Mouse (Mus musculus) thymus, postnatal 36 days (tissue): ENCODE measurements around the gene Pqlc2.
A peak's percentile ranks its signal among the peaks of the same experiment; 100 is the strongest.

Experiments used
- DNase-seq, 2 experiments: peaks; one replicate each; pipeline ENCODE4 v3.0.0; 2022; ENCODE audit warnings: mixed read lengths in 2 of 2

Gene Pqlc2

GRCm38 (mm10) chr4:139310171-139310898 lies at the start of gene Pqlc2, which contains the start of gene Akr7a5:
Gene Pqlc2, minus strand, starts transcription at chr4:139310708.
Gene Akr7a5, plus strand, starts transcription at chr4:139310744.
- peak; percentile 97 to 99 for DNase-seq

DNA sequence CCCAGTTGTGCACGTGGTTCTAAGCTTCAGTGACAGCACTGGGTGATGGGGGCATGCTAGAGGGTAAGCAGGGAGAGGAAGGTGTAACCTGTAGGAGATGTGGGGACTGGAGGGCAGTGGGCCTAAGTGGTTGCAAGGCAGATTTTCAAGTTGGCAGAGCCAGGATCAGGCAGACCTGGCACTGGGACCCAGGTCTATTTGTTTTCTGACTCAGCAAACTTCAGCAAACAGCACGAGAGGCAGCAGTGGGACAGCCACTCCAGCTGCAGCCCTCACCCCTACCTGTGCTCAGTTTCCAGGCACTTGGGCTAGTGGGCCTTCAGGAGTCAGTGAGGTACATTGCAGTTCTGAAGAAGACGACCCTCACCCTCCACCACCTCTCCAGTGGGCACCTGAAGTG lies 46.7 kb upstream of the Pqlc2 start:
- DNase-seq = no peak

GRCm38 (mm10) chr4:139352832-139353231 lies 42.3 kb upstream of the Pqlc2 start:
- DNase-seq = no peak

DNA sequence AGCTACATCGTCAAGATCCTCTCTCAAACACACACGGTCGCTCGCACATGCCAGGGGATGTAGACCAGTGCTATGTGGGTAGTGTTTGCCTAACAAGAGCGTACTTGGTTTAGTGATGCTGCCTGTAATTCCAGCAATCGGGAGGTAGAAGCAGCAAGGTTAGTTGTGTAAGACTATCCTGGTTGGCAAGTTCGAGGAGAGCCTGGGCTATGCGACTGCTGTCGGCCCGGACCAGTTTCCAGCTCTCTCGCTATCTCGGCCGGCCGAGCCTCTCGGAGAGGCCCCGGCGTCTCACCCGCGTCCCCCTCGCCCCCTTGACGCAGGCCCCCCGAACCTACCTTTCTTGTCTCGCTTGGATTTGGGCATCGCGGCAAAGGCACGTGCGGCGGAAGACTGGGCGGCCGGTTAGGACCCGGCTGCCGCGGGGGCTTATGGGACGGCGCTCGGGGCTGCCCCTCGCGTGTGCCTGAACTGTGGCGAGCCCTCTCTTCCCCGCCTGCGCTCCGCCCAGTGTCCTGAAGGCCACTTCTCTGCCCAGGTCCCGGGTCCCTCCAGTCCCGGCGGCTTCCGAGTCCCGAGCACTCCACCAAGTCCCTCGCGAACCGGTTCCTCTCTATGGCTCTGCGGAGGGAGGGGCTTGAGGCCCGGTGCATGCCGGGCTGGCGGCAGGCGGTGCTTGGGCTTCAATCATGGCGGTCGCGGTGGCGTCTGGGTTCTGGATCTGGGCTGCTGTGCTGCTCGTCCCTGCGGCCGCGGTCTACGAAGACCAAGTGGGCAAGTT lies 41.6 kb upstream of the Pqlc2 start, which contains the start of the genes Mrto4, Emc1 and Ubr4:
Mrto4 (minus strand) TSS at position 646 of the 781 bp plus-strand sequence.
Emc1 (plus strand) TSS at position 657 of the 781 bp plus-strand sequence.
Ubr4 (plus strand) TSS at position 679 of the 781 bp plus-strand sequence.
- DNase-seq = peak; percentile 79 to 80

GRCm38 (mm10) chr4:139345416-139346019 lies 35.0 kb upstream of the Pqlc2 start:
- DNase-seq = no peak

DNA sequence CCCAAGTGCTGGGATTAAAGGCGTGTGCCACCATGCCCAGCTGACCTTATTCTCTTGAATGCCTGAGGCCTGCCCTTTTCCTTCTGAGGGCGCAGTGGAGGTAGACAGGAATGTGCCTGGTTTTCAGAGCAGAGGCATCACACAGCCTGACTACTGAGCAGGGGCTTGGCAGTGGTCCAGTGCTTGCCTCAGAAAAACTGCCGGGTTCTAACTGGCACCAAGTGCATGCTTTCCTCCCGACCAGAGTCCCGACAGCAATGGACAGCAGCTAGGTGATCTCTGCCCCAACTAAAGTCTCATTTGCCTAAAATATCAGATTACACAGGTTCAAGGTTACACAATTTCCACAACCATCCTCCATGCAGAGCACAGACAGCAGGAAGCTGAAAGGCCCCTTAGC lies 33.2 kb upstream of the Pqlc2 start:
- DNase-seq = no peak

- DNase-seq = no peak
Measured at GRCm38 (mm10) chr4:139341556-139342233, 31.2 kb upstream of the Pqlc2 start.

- no peak for DNase-seq
Measured at GRCm38 (mm10) chr4:139340835-139341234, 30.3 kb upstream of the Pqlc2 start.

- DNase-seq = no peak
Measured at GRCm38 (mm10) chr4:139338145-139338544, 27.6 kb upstream of the Pqlc2 start.

- peak; percentile 78 to 80 for DNase-seq
Measured at GRCm38 (mm10) chr4:139336822-139337483, 26.4 kb upstream of the Pqlc2 start.

DNA sequence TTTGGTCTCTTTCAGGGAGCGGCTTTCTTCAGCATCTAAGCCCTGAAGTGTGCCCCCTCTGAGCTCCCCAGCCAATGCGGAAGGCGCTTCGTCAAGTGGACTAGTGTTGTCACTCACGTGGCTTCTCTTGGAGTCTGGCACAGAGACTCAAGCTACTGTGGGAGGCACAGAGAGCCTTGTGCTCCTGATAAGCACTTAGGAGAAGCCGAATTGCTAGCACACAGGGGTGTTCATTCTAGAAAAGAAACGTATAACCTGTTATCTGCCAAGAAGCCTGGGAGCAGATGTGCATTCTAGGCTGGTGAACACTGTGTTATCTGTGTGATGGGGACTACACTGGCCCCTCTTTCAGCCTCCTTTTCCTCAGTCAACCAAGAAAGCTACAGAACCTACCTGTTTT lies 25.0 kb upstream of the Pqlc2 start:
- no peak for DNase-seq

DNA sequence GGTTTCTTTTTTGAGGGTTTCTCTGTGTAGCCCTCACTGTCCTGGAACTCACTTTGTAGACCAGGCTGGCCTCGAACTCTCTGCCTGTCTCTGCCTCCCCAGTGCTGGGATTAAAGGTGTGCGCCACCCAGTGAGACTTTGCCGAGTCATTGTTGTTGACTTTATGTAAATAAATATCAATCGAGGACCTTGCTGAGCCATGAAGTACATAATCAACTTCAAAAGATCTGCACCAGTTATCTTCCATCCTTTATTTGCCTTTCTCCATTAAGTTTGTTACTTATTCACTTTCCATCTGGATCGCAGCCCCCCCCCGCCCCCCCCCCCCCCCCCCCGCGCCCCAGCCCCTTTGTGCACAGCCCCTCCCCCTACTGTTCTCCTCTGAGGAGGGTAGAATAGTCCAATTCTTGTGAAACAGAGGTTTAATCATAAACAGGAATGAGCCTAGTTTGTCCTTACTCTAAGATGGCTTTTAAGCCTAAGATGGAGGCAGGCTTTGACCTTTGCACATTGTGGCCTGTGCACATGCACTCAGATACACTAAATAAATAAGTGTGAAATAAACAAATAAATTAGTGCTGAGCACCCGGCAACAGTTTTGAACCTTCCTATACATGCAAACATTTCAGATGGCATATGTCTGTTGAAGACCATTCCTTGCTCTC lies 24.3 kb upstream of the Pqlc2 start:
- DNase-seq = no peak

DNA sequence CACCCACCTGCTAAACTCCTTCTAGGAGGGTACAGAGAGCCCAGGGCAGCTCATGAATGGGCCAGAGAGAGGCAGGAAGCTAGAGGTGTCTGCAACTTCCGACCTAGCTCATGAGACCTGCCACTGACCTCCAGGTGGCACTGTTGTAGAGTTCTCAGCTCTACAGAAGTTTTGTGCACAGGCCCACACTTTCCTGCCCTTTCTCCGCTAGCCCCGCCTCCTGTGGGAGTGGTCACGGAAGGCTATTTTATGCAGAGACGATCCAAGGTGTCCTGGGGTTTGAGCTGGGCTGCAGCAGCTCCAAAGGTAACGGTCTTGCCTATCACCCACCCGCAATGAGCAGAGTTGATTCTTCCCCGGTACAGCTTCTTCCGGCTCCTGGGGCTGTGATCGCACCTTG lies 20.1 kb upstream of the Pqlc2 start:
- peak; percentile 83 to 86 for DNase-seq

DNA sequence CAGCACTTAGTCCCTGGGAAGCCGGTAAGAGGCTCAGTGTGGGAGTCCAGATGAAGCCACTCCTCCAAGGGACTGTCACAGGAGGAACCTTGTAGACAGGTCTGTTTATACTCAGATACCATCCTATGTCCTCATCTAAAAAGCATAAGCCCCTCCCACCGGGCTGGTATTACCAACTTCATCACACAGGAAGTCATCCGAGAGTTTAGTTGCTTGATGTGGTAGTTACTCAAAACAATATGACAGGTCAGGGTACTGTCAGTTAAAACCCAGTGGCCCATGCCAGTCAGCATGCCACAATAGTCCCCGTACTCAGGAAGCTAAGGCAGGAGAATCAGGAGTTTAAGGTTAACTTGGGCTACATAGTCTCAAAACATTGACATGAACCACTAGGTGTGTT lies 9.2 kb upstream of the Pqlc2 start:
- no peak for DNase-seq

- DNase-seq = no peak
Measured at GRCm38 (mm10) chr4:139318449-139318848, 7.9 kb upstream of the Pqlc2 start.

DNA sequence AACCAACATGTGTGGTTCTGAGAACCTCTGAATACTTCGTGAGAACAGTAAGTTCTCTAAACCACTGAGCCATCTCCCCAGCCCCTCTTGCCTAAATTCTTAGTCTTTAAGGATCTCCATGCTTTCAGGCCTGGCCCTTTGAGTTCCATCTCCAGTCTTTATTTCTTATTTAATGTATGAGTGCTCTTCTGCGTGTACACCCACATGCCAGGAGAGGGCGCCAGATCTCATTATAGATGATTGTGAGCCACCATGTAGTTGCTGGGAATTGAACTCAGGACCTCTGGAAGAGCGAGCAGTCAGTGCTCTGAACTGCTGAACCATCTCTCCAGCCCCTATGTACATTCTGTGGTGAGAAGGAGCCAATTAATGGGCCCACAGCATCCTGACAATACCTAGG lies 2.1 kb upstream of the Pqlc2 start:
- DNase-seq = peak; percentile 45 to 55

DNA sequence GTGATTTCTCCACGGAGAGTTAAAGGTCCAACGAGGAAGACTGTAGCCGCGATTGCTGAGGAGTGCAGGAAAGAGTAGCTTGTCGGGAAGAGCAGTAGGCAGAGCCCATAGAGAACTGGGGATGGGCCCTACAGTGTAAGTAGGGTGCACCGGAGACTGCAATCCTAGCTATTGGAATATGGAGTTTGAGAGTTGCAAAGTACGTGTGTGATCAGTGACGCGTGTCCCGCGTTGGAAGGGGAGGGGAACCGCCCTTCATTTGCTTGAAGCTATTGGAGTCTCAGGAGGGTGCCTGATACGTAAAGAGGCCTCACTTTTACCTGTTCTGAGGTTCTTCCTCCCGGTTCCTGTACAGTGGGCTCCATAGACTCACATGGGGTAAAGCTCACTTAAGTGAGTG lies 1.2 kb upstream of the Pqlc2 start:
- DNase-seq = no peak

GRCm38 (mm10) chr4:139310899-139311701 lies 592 bp upstream of the Pqlc2 start:
- no peak for DNase-seq

DNA sequence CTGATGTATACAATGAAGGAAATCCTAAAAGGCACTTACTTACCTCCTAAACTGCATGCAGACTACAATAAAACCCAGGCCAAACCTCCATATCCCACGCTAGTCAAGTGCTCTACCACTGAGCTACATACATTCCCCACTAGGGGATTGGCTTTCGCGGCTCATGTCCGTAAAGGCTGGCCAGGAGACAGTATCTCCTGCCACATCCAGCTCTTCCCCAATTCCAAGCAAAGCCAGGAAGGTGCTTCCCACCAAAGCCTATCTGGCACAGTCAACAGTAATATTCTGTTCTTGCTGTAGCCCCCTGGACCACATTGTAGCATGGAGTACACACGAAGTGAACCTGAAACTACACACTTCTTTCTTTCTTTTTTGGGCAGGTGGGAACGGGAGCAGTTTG lies 857 bp downstream of the Pqlc2 start:
- no peak for DNase-seq

DNA sequence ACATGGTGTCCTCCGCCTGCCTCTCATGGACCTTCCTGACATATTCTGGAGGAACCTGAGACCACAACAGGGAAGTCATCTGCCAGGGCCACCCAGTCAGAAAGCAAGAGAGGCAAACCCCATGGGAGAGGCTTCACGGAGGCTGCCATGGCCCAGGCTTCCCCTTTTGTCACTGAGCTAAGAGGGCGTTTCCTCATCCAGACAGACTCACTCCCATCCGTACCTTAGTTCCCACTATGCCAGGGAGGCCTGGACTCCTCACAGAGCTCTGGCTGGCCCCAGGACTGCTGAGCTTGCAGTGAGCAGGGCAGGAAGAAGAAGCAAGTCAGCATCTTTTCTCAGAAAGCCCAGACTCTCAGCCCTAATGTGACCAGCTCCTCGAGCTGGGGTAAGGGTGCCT lies 2.6 kb downstream of the Pqlc2 start:
- DNase-seq = no peak

DNA sequence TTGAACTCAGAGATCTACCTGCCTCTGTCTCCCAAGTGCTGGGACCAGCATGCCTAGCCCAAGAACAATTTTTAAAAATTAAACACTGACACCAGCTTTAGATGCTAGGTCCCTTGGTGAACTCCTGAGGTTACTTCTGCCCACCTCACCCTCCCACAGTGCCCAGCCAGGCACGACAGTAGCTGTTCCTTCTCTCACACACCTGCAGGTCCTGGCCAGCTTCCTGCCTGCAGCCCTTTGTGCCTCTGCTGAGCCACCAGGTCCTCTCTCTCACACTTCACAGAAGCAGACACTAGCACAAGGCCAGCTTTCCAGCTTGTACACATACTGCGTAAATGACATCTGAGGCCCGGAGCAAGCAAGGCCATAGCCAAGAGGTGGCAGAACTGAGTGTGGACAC lies 5.0 kb downstream of the Pqlc2 start:
- no peak for DNase-seq
